Mouse (Mus musculus): ENCODE data around the gene Npc1l1. TPM values are rescaled to one million over a fixed set of nuclear protein-coding genes. Genes with fewer than 3 reads are reported as not detected.

Npc1l1 gene
- 0.06 and 0.13 TPM in 2 replicates for polyA plus RNA-seq (2015; fragmentation: Nextera tagmentation; extraction: Ambion mirVana)

DNA sequence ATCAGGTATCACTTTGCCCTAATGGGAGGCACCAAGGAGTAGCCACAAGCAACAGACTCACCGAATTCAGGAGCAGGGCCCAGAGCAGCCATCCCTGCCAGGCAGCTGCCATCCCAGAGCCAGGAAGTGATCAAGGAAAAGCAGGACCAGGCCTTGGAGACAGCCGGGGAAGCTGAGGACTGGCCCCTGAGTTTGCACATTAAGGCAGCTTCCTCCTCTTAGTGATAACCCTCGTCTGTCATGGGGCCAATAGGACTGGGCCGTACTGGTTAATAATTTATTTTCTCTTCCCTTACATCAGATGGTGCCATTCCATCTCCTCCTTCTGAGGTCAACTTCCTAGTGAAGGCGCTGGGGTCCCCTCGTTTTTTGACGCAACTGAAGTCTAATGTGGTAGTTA is at the start of gene Npc1l1:
Gene Npc1l1 (minus strand): TSS at position 132 of the 400 bp plus-strand sequence.
- Histone ChIP-seq H3K9me3 (replicated peaks) (no peaks in the 10 kb centered on the region), H3K4me2 (no peak within 1 kb of the TSS), H3K36me3 (replicated peaks) (no peaks in the 10 kb centered on the region), H3K4me3 (replicated peaks) (no peak within 1 kb of the TSS), H3K27ac (replicated peaks) (no peak within 1 kb of the TSS), H3K9ac (no peak within 1 kb of the TSS), H3K27me3 (no peaks in the 10 kb centered on the region), H3K4me1 (replicated peaks) (no peaks in the 10 kb centered on the region)
- ATAC-seq (ENCODE audit: insufficient read depth) = no peak
- WGBS (ENCODE audit: insufficient replicate concordance) = 55% methylated on average over 7 of the region's 7 CpGs

- 68% methylated on average over 3 of the region's 3 CpGs for WGBS (ENCODE audit: insufficient replicate concordance)
- peaks cover 21% of the 10 kb centered on the region for H3K4me1 ChIP-seq (replicated peaks)
- ATAC-seq (ENCODE audit: insufficient read depth) = no peak
- no peaks in the 10 kb centered on the region for H3K9me3 ChIP-seq (replicated peaks)
- no peak overlapping the region for H3K4me2 ChIP-seq
- H3K9ac ChIP-seq = no peak overlapping the region
- peaks cover 11% of the 10 kb centered on the region for H3K36me3 ChIP-seq (replicated peaks)
- H3K27ac ChIP-seq (replicated peaks) = no peak overlapping the region
- no peak overlapping the region for H3K4me3 ChIP-seq (replicated peaks)
- H3K27me3 ChIP-seq = no peaks in the 10 kb centered on the region
Measured at GRCm38 (mm10) chr11:6276466-6276865, 46.5 kb upstream of the Npc1l1 start.

DNA sequence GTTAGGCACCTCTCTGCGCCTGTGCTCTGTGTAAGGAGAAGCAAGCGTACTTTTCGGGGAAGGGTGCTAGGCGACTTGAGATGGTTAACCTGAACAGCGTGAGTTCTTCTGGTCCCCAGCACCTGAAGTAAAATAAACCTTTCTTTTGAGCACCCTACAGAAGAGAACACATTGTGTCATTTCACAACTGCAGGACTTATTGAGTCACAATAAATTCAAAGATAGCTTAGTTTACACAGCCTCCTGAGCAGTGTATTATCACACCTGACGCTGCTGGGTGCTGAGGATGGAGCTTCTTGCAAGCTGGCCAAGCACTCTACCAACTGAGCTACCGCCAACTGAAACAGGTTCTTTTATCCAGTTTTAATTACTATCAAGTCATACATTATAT is 45.1 kb upstream of the Npc1l1 start:
- peak overlapping the region; percentile 91 for H3K4me3 ChIP-seq (replicated peaks)
- ATAC-seq (ENCODE audit: insufficient read depth) = peak; percentile 6; the same call in 1 of the 2 replicates
- no peaks in the 10 kb centered on the region for H3K27me3 ChIP-seq
- H3K9ac ChIP-seq = peak overlapping the region; percentile 90
- H3K4me1 ChIP-seq (replicated peaks) = peaks cover 21% of the 10 kb centered on the region
- peaks cover 19% of the 10 kb centered on the region for H3K36me3 ChIP-seq (replicated peaks)
- peak overlapping the region; percentile 70 for H3K27ac ChIP-seq (replicated peaks)
- 30% methylated on average over 7 of the region's 7 CpGs for WGBS (ENCODE audit: insufficient replicate concordance)
- peak overlapping the region; percentile 95 for H3K4me2 ChIP-seq
- H3K9me3 ChIP-seq (replicated peaks) = no peaks in the 10 kb centered on the region

- no peaks in the 10 kb centered on the region for H3K27me3 ChIP-seq
- H3K9me3 ChIP-seq (replicated peaks) = no peaks in the 10 kb centered on the region
- ATAC-seq (ENCODE audit: insufficient read depth) = peak; percentile 96
- WGBS (ENCODE audit: insufficient replicate concordance) = under 1% methylated on average over 39 of the region's 39 CpGs
- H3K36me3 ChIP-seq (replicated peaks) = peaks cover 19% of the 10 kb centered on the region
- peak within 1 kb of the TSS; percentile 90 for H3K9ac ChIP-seq
- peak within 1 kb of the TSS; percentile 95 for H3K4me2 ChIP-seq
- H3K27ac ChIP-seq (replicated peaks) = peak within 1 kb of the TSS; percentile 70
- peaks cover 21% of the 10 kb centered on the region for H3K4me1 ChIP-seq (replicated peaks)
- H3K4me3 ChIP-seq (replicated peaks) = peak within 1 kb of the TSS; percentile 91
Measured at GRCm38 (mm10) chr11:6274387-6275093, 44.6 kb upstream of the Npc1l1 start, which contains the start of gene Tmed4. Gene Tmed4 (minus strand): TSS chr11:6274870.

DNA sequence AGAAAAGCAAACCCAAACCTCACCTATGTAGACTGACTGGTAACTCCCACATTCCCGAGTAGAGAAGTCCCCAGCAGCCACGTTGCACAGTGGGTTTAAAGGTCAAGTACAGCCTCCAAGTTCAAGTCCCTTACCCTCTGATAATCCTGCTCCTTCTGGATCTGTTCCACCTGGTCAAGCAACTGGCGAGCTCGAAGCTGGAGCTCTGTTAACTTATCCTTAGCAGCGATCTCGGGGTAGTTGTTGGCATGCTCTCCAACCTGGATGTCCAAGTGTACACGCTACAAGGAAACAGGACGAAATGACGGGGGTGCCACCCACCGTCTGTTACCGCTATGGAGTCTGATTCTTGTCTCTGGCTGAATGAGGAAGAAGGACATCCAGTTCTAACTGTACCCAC is 43.7 kb upstream of the Npc1l1 start:
- Histone ChIP-seq H3K4me1 (replicated peaks) (peaks cover 24% of the 10 kb centered on the region), H3K4me3 (replicated peaks) (peak overlapping the region; percentile 91), H3K9ac (peak overlapping the region; percentile 90), H3K4me2 (peak overlapping the region; percentile 95), H3K27me3 (no peaks in the 10 kb centered on the region), H3K9me3 (replicated peaks) (no peaks in the 10 kb centered on the region), H3K27ac (replicated peaks) (no peak overlapping the region), H3K36me3 (replicated peaks) (peaks cover 19% of the 10 kb centered on the region)
- 28% methylated on average over 11 of the region's 11 CpGs for WGBS (ENCODE audit: insufficient replicate concordance)
- no peak for ATAC-seq (ENCODE audit: insufficient read depth)

DNA sequence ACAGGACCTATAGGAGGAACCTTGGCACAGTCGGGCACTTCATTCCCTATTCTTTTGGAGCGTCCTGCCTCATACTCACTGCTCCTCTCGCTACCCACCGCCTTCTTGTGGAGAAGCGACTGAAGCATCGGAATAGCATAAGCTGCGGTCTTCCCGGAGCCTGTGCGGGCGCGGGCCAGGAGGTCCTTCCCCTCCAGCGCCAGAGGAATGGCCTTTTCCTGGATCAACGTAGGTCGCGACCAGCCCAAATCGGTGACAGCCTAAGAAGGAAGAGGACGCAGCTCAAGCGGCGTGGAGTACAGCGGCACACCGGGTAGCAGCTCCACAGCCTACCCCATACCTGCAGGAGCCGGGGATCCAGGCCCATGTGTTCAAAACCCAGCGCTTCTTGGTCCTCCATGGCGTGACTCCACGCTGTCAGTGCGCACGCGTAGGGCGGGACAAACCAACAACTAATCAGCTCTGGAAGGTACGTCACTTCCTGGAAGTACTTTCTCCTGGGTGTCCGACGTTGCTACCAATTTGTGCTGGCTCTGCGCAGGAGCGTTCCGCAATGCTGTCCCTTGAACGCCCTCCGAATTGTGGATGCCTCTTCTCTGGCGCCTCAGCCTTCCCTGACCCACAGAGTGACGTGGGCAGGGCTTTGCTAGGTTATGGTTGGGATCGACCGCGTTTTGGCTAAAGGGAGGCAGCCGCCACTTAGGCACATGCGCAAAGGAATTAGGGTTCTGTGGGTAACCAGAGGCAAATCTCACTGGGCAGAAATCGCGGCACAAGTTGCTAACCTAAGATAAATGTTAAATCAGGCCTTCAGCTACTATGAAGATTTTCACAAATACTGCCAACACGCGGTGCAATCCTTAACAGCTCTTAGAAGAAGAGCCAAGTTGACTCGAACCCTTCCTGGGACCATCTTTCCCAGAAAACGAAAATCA is 37.6 kb upstream of the Npc1l1 start, which contains the start of gene Ddx56:
Gene Ddx56 (minus strand): TSS at position 453 of the 935 bp plus-strand sequence.
- no peaks in the 10 kb centered on the region for H3K9me3 ChIP-seq (replicated peaks)
- peaks cover 30% of the 10 kb centered on the region for H3K4me1 ChIP-seq (replicated peaks)
- H3K27me3 ChIP-seq = no peaks in the 10 kb centered on the region
- 1% methylated on average over 50 of the region's 50 CpGs for WGBS (ENCODE audit: insufficient replicate concordance)
- peak; percentile 95 for ATAC-seq (ENCODE audit: insufficient read depth)
- H3K27ac ChIP-seq (replicated peaks) = peak within 1 kb of the TSS; percentile 95
- H3K4me2 ChIP-seq = peak within 1 kb of the TSS; percentile 91
- peaks cover 61% of the 10 kb centered on the region for H3K36me3 ChIP-seq (replicated peaks)
- peak within 1 kb of the TSS; percentile 77 for H3K4me3 ChIP-seq (replicated peaks)
- peak within 1 kb of the TSS; percentile 81 for H3K9ac ChIP-seq

DNA sequence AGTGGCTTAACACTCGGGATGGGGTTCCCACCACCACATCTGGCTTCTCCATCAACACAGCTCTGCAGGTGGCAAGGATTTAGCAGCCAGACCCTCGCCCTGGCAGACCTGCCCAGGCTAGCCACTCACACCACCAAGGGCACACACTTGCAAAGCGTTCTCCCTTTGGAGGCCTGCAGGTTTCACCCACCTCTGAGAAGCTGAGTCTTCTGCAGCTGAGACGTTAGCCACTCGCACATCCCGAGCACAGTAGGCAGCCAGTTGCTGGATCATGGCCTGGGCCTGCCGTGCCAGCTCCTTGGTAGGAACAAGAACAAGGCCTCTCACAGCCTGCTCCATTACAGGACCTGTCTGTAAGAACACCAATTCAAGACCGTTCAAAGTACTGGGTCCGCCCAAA is 36.7 kb upstream of the Npc1l1 start:
- Histone ChIP-seq H3K27ac (replicated peaks) (no peak overlapping the region), H3K9me3 (replicated peaks) (no peaks in the 10 kb centered on the region), H3K4me1 (replicated peaks) (peaks cover 28% of the 10 kb centered on the region), H3K27me3 (no peaks in the 10 kb centered on the region), H3K36me3 (replicated peaks) (peaks cover 60% of the 10 kb centered on the region), H3K9ac (peak overlapping the region; percentile 81), H3K4me3 (replicated peaks) (peak overlapping the region; percentile 77), H3K4me2 (peak overlapping the region; percentile 91)
- no peak for ATAC-seq (ENCODE audit: insufficient read depth)
- WGBS (ENCODE audit: insufficient replicate concordance) = 54% methylated on average over 9 of the region's 9 CpGs

DNA sequence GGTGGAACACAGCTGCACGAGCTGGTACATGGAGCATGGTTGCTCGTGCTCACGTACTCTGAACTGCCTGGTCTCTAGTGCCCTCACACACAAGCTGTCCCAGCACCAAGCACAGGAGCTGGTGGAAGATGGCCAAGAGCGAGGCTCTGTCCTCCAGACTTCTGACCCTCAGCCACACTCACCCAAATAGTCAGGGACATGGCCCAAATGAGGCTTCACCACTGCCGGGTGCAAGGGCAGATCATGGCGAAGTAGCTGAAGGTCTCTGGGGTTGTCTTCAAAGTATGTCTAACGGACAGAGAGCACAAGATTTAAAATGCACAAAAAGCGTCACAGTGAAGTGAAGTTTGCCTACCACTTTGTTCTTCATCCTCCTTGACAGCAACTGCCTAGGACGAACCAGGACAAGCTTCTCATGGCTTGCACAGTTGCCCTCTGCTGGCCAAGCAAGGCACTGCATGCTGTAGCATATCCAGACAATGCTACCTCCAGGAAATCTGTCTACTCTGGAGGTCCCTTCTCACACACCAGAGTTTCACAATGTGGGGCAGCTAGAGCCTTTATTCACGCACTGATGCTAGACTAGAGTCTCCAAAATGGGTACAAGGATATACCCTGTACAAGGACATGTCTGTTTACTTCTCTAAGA is 31.6 kb upstream of the Npc1l1 start:
- Histone ChIP-seq H3K4me1 (replicated peaks) (peaks cover 10% of the 10 kb centered on the region), H3K4me2 (no peak overlapping the region), H3K27me3 (no peaks in the 10 kb centered on the region), H3K9me3 (replicated peaks) (no peaks in the 10 kb centered on the region), H3K36me3 (replicated peaks) (peaks cover 88% of the 10 kb centered on the region), H3K9ac (no peak overlapping the region), H3K4me3 (replicated peaks) (no peak overlapping the region), H3K27ac (replicated peaks) (no peak overlapping the region)
- WGBS (ENCODE audit: insufficient replicate concordance) = 66% methylated on average over 10 of the region's 10 CpGs
- no peak for ATAC-seq (ENCODE audit: insufficient read depth)

DNA sequence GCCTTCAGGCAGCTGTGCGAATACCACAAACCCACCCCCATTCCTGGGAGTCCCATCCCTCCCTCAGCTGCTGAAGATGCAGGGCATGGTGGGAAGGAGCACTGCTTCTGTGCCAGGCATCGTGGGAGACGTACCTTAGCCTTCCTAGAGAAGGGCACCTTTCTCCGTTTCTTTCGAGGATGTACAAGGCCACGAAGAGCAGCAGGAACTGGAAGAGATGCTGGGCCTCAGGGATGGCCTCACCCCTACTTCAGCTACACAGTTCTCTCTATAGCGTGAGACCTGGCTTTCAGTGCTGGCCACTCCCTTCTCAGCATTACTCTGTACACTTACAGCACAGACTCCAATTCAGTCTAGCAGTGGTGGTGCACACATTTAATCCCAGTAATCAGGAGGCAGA is 29.5 kb upstream of the Npc1l1 start:
- no peak for ATAC-seq (ENCODE audit: insufficient read depth)
- Histone ChIP-seq H3K4me2 (no peak overlapping the region), H3K9me3 (replicated peaks) (no peaks in the 10 kb centered on the region), H3K9ac (no peak overlapping the region), H3K36me3 (replicated peaks) (peaks cover 67% of the 10 kb centered on the region), H3K4me3 (replicated peaks) (no peak overlapping the region), H3K27ac (replicated peaks) (no peak overlapping the region), H3K27me3 (no peaks in the 10 kb centered on the region), H3K4me1 (replicated peaks) (0 out of 2 replicates have a peak, but pooled peaks cover 5% of the 10 kb centered on the region)
- 79% methylated on average over 7 of the region's 7 CpGs for WGBS (ENCODE audit: insufficient replicate concordance)

DNA sequence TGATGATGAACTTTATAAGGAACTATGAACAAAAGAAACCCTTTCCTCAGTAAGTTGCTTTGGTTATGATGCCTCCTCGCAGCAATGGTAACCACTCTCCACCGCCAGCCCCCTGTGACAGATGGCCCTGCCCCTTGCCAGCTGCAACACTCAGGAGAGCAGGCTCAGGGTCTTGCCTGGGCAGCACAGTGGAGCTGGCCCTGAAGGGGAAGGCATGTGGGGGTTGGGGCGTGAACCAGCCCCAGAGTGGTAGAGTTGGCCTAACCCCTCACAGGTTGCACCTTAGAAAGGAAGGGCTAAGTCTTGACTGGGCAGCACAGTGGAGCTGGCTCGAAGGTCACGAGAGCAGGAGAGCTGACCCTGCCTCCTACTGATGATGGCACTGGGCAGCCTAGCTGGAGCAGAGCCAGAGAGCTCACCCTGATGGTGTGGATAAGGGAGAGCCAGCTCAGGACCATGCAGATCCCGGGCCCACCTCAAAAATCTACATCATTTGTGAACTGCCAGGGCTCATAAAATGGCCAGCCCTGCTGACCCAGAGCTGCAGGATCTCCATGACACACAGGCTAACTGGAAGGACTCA is 26.6 kb upstream of the Npc1l1 start:
- 60% methylated on average over 6 of the region's 6 CpGs for WGBS (ENCODE audit: insufficient replicate concordance)
- ATAC-seq (ENCODE audit: insufficient read depth) = no peak
- Histone ChIP-seq H3K9me3 (replicated peaks) (no peaks in the 10 kb centered on the region), H3K4me2 (no peak overlapping the region), H3K27ac (replicated peaks) (no peak overlapping the region), H3K36me3 (replicated peaks) (peaks cover 39% of the 10 kb centered on the region), H3K9ac (no peak overlapping the region), H3K27me3 (no peaks in the 10 kb centered on the region), H3K4me3 (replicated peaks) (no peak overlapping the region), H3K4me1 (replicated peaks) (0 out of 2 replicates have a peak, but pooled peaks cover 5% of the 10 kb centered on the region)
